Mouse (Mus musculus): ENCODE measurements at regions not wholly inside any gene's neighbourhood (a gene's known extent, or its start where the extent isn't known, plus 50 kb on each side); places are given as distances from the start of the nearest gene placed in this dataset.

- no peaks in the 10 kb centered on the region for H3K4me1 ChIP-seq (ENCODE audit: insufficient read depth, low read length)
- H3K9me3 ChIP-seq (ENCODE audit: low read length) = no peaks in the 10 kb centered on the region
- ATAC-seq (ENCODE audit: low FRiP score) (no peak), DNase-seq (ENCODE audit: low spot score) (peak; percentile 33)
- no peak overlapping the region for H3K4me3 ChIP-seq (ENCODE audit: low read depth, low read length)
- no peaks in the 10 kb centered on the region for H3K27me3 ChIP-seq (ENCODE audit: insufficient read depth, low read length)
- H3K27ac ChIP-seq (ENCODE audit: low read depth, low read length) = no peak overlapping the region
- no peak overlapping the region for H3K9ac ChIP-seq (replicated peaks; ENCODE audit: low read length, poor library complexity, severe bottlenecking)
- H3K4me2 ChIP-seq (ENCODE audit: low read depth, low read length, poor library complexity, severe bottlenecking) = no peak overlapping the region
- no peaks in the 10 kb centered on the region for H3K36me3 ChIP-seq (ENCODE audit: insufficient read depth, low read length)
- no peak for TF ChIP-seq CTCF (IDR thresholded peaks at IDR 0.05)
- WGBS = 82% methylated on average over 9 of the region's 9 CpGs
These were observed 470.5 kb upstream of the Smim15 start for GRCm38 (mm10) chr13:107573499-107574355.

DNA sequence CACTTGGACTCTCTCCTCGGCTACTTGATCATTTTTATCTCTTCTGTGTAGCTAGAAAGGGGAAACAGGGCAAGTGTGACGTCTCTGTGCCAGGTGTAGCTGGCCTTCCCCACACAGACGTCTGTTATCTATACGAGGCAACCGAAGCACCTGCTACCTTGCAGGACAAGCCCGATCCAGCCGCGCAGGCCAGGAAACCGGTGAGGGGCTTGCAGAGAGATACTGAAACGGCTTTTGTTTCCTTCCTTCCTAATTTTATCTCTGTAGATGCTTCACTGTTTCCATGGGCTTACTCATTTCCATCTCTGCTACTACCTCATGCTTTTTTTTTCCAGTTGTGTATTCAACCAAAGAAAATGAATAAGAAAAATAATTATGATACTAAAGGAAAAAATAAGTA, 472.7 kb upstream of the Smim15 start:
- Histone ChIP-seq H3K4me3 (ENCODE audit: low read depth, low read length) (no peak overlapping the region), H3K4me1 (ENCODE audit: insufficient read depth, low read length) (no peaks in the 10 kb centered on the region), H3K9me3 (ENCODE audit: low read length) (no peaks in the 10 kb centered on the region), H3K27ac (ENCODE audit: low read depth, low read length) (no peak overlapping the region), H3K27me3 (ENCODE audit: insufficient read depth, low read length) (no peaks in the 10 kb centered on the region), H3K36me3 (ENCODE audit: insufficient read depth, low read length) (no peaks in the 10 kb centered on the region), H3K9ac (replicated peaks; ENCODE audit: low read length, poor library complexity, severe bottlenecking) (no peak overlapping the region), H3K4me2 (ENCODE audit: low read depth, low read length, poor library complexity, severe bottlenecking) (no peak overlapping the region)
- 88% methylated on average over 10 of the region's 10 CpGs for WGBS
- no peak for TF ChIP-seq CTCF (IDR thresholded peaks at IDR 0.05)
- DNase-seq (ENCODE audit: low spot score) = no peak
- ATAC-seq (ENCODE audit: low FRiP score) = no peak

GRCm38 (mm10) chr13:107569477-107569876, 474.8 kb upstream of the Smim15 start:
- WGBS = 87% methylated on average over 2 of the region's 2 CpGs
- no peak overlapping the region for H3K9ac ChIP-seq (replicated peaks; ENCODE audit: low read length, poor library complexity, severe bottlenecking)
- DNase-seq (ENCODE audit: low spot score) (no peak), ATAC-seq (ENCODE audit: low FRiP score) (no peak)
- no peaks in the 10 kb centered on the region for H3K36me3 ChIP-seq (ENCODE audit: insufficient read depth, low read length)
- H3K4me1 ChIP-seq (ENCODE audit: insufficient read depth, low read length) = no peaks in the 10 kb centered on the region
- H3K4me3 ChIP-seq (ENCODE audit: low read depth, low read length) = no peak overlapping the region
- no peaks in the 10 kb centered on the region for H3K9me3 ChIP-seq (ENCODE audit: low read length)
- no peak overlapping the region for H3K4me2 ChIP-seq (ENCODE audit: low read depth, low read length, poor library complexity, severe bottlenecking)
- H3K27me3 ChIP-seq (ENCODE audit: insufficient read depth, low read length) = no peaks in the 10 kb centered on the region
- H3K27ac ChIP-seq (ENCODE audit: low read depth, low read length) = no peak overlapping the region
- no peak for TF ChIP-seq CTCF (IDR thresholded peaks at IDR 0.05)

DNA sequence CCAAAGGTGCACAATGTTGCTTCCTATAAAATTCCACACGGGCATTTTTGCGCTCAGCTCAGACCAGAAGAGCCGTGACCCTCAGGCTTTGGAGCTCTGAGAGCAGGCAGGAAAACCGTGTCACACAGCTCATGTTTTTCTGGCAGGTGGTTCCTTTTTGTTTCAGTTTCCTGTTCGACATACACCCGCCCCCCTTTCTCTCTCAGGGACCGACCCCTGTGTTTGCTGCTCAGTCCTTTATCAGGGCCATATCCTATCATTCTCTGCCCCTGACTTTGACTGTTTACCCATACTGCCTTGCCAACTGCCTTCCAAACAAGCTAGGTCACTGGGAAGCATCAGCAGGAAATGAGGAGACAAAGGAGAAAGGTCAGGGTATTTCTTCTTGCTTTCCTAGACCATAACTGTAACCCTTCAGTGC, 475.5 kb upstream of the Smim15 start:
- no peak for TF ChIP-seq CTCF (IDR thresholded peaks at IDR 0.05)
- ATAC-seq (ENCODE audit: low FRiP score) = no peak
- 80% methylated on average over 7 of the region's 7 CpGs for WGBS

GRCm38 (mm10) chr13:107562463-107562862, 481.8 kb upstream of the Smim15 start:
- H3K36me3 ChIP-seq (ENCODE audit: insufficient read depth, low read length) = no peaks in the 10 kb centered on the region
- H3K9ac ChIP-seq (replicated peaks; ENCODE audit: low read length, poor library complexity, severe bottlenecking) = no peak overlapping the region
- no peak overlapping the region for H3K4me3 ChIP-seq (ENCODE audit: low read depth, low read length)
- no peaks in the 10 kb centered on the region for H3K9me3 ChIP-seq (ENCODE audit: low read length)
- no peaks in the 10 kb centered on the region for H3K27me3 ChIP-seq (ENCODE audit: insufficient read depth, low read length)
- no peak overlapping the region for H3K4me2 ChIP-seq (ENCODE audit: low read depth, low read length, poor library complexity, severe bottlenecking)
- TF ChIP-seq CTCF (IDR thresholded peaks at IDR 0.05) = no peak
- ATAC-seq (ENCODE audit: low FRiP score) = no peak
- WGBS = 92% methylated on average over 1 of the region's 1 CpGs
- no peaks in the 10 kb centered on the region for H3K4me1 ChIP-seq (ENCODE audit: insufficient read depth, low read length)
- DNase-seq (ENCODE audit: low spot score) = no peak
- no peak overlapping the region for H3K27ac ChIP-seq (ENCODE audit: low read depth, low read length)

More for the DNA sequence above, 475.5 kb upstream of the Smim15 start:
- Histone ChIP-seq H3K27ac (ENCODE audit: low read depth, low read length) (no peak overlapping the region), H3K4me1 (ENCODE audit: insufficient read depth, low read length) (no peaks in the 10 kb centered on the region), H3K27me3 (ENCODE audit: insufficient read depth, low read length) (no peaks in the 10 kb centered on the region), H3K9me3 (ENCODE audit: low read length) (no peaks in the 10 kb centered on the region), H3K9ac (replicated peaks; ENCODE audit: low read length, poor library complexity, severe bottlenecking) (no peak overlapping the region), H3K36me3 (ENCODE audit: insufficient read depth, low read length) (no peaks in the 10 kb centered on the region), H3K4me3 (ENCODE audit: low read depth, low read length) (no peak overlapping the region), H3K4me2 (ENCODE audit: low read depth, low read length, poor library complexity, severe bottlenecking) (no peak overlapping the region)
- no peak for DNase-seq (ENCODE audit: low spot score)

DNA sequence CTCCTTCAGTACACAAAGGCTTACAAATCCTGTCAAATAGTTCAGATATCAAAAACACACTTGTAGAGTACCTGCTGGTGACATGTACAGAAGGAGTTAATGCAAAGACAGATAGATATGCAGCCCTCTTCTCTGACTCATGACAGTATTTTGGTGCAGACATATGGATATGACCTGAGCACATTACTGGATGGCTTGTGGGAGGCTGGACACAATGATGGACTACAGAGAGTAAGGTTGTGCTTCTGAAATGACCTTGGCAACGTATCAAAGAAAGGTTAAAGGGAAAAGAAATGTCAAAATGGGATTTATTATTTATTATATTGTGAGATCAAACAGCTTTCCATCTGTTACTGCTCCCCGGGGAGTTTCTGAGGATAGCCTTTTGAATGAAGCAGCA, 482.7 kb upstream of the Smim15 start:
- TF ChIP-seq CTCF (IDR thresholded peaks at IDR 0.05) = no peak
- Histone ChIP-seq H3K36me3 (ENCODE audit: insufficient read depth, low read length) (no peaks in the 10 kb centered on the region), H3K4me1 (ENCODE audit: insufficient read depth, low read length) (no peaks in the 10 kb centered on the region), H3K4me2 (ENCODE audit: low read depth, low read length, poor library complexity, severe bottlenecking) (no peak overlapping the region), H3K4me3 (ENCODE audit: low read depth, low read length) (no peak overlapping the region), H3K9me3 (ENCODE audit: low read length) (no peaks in the 10 kb centered on the region), H3K9ac (replicated peaks; ENCODE audit: low read length, poor library complexity, severe bottlenecking) (no peak overlapping the region), H3K27me3 (ENCODE audit: insufficient read depth, low read length) (no peaks in the 10 kb centered on the region), H3K27ac (ENCODE audit: low read depth, low read length) (no peak overlapping the region)
- WGBS = 57% methylated on average over 2 of the region's 2 CpGs
- ATAC-seq (ENCODE audit: low FRiP score) = no peak
- DNase-seq (ENCODE audit: low spot score) = no peak

Measured in midbrain, postnatal 0 days (tissue).